Mouse (Mus musculus) kidney, embryonic 16.5 days (tissue): ENCODE results near the gene Cnga4. TPM values are rescaled to one million over a fixed set of nuclear protein-coding genes. Genes with fewer than 3 reads are reported as not detected.

ENCODE experiments used
- ATAC-seq: fragments of 200-750 bp; cut with Nextera tagmentation; 2 replicates; pipeline ENCODE4 v1.8.0; 2017; ENCODE audit warnings: moderate TSS enrichment; ENCODE audit not compliant: low FRiP score, low TSS enrichment
- H3K27ac ChIP-seq: fragments of 300-500 bp; sonication (generic); 2 replicates; pipeline ENCODE4 v1.5.1; 2014; ENCODE audit warnings: low read length
- H3K27me3 ChIP-seq: fragments of 300-500 bp; sonication (generic); 2 replicates; pipeline ENCODE4 v1.6.1; 2014; ENCODE audit warnings: low read length, control low read depth, mixed read lengths; ENCODE audit not compliant: insufficient read depth
- H3K36me3 ChIP-seq: fragments of 300-500 bp; sonication (generic); 2 replicates; pipeline ENCODE4 v1.6.1; 2014; ENCODE audit warnings: low read length, control low read depth, mixed read lengths; ENCODE audit not compliant: insufficient read depth
- H3K4me1 ChIP-seq: fragments of 300-500 bp; sonication (generic); 2 replicates; pipeline ENCODE4 v1.6.1; 2014; ENCODE audit warnings: low read length, control low read depth, mixed read lengths; ENCODE audit not compliant: insufficient read depth
- H3K4me2 ChIP-seq: fragments of 300-500 bp; sonication (generic); replicated peaks from 2 replicates; pipeline ENCODE4 v1.6.1; 2014; ENCODE audit warnings: low read depth, low read length
- H3K4me3 ChIP-seq: fragments of 300-500 bp; sonication (generic); 2 replicates; pipeline ENCODE4 v1.5.1; 2014; ENCODE audit warnings: mild to moderate bottlenecking, low read length
- H3K9ac ChIP-seq: fragments of 300-500 bp; sonication (generic); replicated peaks from 2 replicates; pipeline ENCODE4 v1.6.1; 2014; ENCODE audit warnings: low read length
- H3K9me3 ChIP-seq: fragments of 300-500 bp; sonication (generic); 2 replicates; pipeline ENCODE4 v1.6.1; 2016; ENCODE audit warnings: low read length, control low read depth
- WGBS: fragments of 180-500 bp; shearing (Covaris S2); extraction: QIAGEN DNeasy Blood & Tissue Kit; methylation state at CpG from one replicate; pipeline ENCODE4 v1.1.7; 2014; 5-methylcytosine and 5-hydroxymethylcytosine counted together
- polyA plus RNA-seq: library from polyadenylated mRNA; unstranded; fragments of >200 nt; fragmentation: Nextera tagmentation; extraction: Ambion mirVana; gene quantifications from 2 replicates; pipeline ENCODE4 v1.2.1, GENCODE M21; 2015

Gene Cnga4
- polyA plus RNA-seq, 1 experiment from 2014 or later: not detected

- no peak for ATAC-seq
- Histone ChIP-seq H3K9ac (no peak overlapping the region), H3K4me2 (no peak overlapping the region), H3K27ac (no peak overlapping the region), H3K9me3 (no peaks in the 10 kb centered on the region), H3K4me1 (no peaks in the 10 kb centered on the region), H3K4me3 (no peak overlapping the region), H3K27me3 (no peaks in the 10 kb centered on the region), H3K36me3 (peaks cover 67% of the 10 kb centered on the region)
- 92% methylated on average over 3 of the region's 3 CpGs for WGBS
Measured at GRCm38 (mm10) chr7:105380329-105380728, 24.0 kb upstream of the Cnga4 start.

- Histone ChIP-seq H3K9me3 (no peaks in the 10 kb centered on the region), H3K36me3 (peaks cover 64% of the 10 kb centered on the region), H3K27me3 (no peaks in the 10 kb centered on the region), H3K4me2 (no peak overlapping the region), H3K9ac (no peak overlapping the region), H3K27ac (no peak overlapping the region), H3K4me3 (no peak overlapping the region), H3K4me1 (no peaks in the 10 kb centered on the region)
- WGBS: 97% methylated on average over 2 of the region's 2 CpGs
- ATAC-seq: no peak
Measured at GRCm38 (mm10) chr7:105387696-105388095, 16.7 kb upstream of the Cnga4 start.

DNA sequence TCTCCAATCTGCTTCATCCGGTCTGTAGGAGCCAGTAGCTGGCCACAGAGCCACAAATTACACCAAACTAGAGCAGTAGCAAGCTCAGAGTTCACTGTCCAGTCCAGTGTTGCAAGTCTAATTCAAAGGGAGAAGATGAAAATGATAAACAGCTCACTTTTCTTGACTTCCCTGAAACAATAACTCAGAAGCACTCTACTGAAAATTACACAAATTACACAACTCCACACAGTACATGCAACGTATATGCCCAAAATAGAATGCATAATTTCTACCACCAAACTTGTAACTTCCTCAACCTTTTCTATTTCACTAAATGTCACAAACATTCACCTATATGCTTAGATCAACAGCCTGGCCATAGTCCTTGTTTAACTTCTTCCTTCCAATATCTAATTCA, 14.1 kb upstream of the Cnga4 start:
- Histone ChIP-seq H3K27me3 (no peaks in the 10 kb centered on the region), H3K9ac (no peak overlapping the region), H3K27ac (no peak overlapping the region), H3K4me1 (no peaks in the 10 kb centered on the region), H3K4me3 (no peak overlapping the region), H3K9me3 (no peaks in the 10 kb centered on the region), H3K36me3 (peaks cover 39% of the 10 kb centered on the region), H3K4me2 (no peak overlapping the region)
- WGBS: 79% methylated on average over 2 of the region's 2 CpGs
- ATAC-seq: no peak

DNA sequence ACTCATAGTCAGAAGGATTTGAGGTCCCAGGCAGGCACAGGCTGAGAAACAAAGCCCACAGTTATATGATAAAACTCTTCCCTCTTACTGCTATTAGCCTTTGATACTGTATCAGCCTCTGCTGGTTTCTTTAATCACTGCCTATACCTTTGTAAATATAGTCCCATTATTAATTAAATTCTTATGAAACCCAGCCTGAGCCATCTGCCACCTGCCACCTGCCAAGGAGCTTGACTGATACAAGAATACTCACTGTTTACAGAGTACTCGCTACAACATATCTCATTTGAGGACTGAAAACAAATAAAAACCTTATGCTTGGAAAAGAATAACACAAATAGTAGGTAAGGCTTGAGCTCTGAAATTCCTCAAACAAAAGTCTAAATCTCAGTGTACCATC, 9.8 kb upstream of the Cnga4 start:
- H3K27me3 ChIP-seq: no peaks in the 10 kb centered on the region
- WGBS: 92% methylated on average over 1 of the region's 1 CpGs
- no peak overlapping the region for H3K27ac ChIP-seq
- peaks cover 10% of the 10 kb centered on the region for H3K4me1 ChIP-seq
- H3K9me3 ChIP-seq: no peaks in the 10 kb centered on the region
- H3K36me3 ChIP-seq: peaks cover 6% of the 10 kb centered on the region
- H3K4me3 ChIP-seq: no peak overlapping the region
- ATAC-seq: no peak
- no peak overlapping the region for H3K4me2 ChIP-seq
- no peak overlapping the region for H3K9ac ChIP-seq

GRCm38 (mm10) chr7:105395131-105395820, 9.1 kb upstream of the Cnga4 start:
- Histone ChIP-seq H3K27me3 (no peaks in the 10 kb centered on the region), H3K9me3 (no peaks in the 10 kb centered on the region), H3K4me3 (no peak overlapping the region), H3K4me2 (no peak overlapping the region), H3K9ac (no peak overlapping the region), H3K27ac (no peak overlapping the region), H3K4me1 (peaks cover 10% of the 10 kb centered on the region), H3K36me3 (no peaks in the 10 kb centered on the region)
- no peak for ATAC-seq

GRCm38 (mm10) chr7:105396126-105396525, 8.2 kb upstream of the Cnga4 start:
- peaks cover 14% of the 10 kb centered on the region for H3K4me1 ChIP-seq

GRCm38 (mm10) chr7:105399058-105399934, 5.1 kb upstream of the Cnga4 start:
- Histone ChIP-seq H3K4me3 (peak overlapping the region; percentile 94), H3K4me1 (peaks cover 14% of the 10 kb centered on the region), H3K27ac (peak overlapping the region; percentile 63; the same call in 1 of the 2 replicates), H3K4me2 (peak overlapping the region; percentile 65), H3K27me3 (no peaks in the 10 kb centered on the region), H3K9ac (peak overlapping the region; percentile 92), H3K9me3 (no peaks in the 10 kb centered on the region), H3K36me3 (no peaks in the 10 kb centered on the region)
- no peak; the same call in 1 of the 2 replicates for ATAC-seq
- under 1% methylated on average over 25 of the region's 25 CpGs for WGBS

More at GRCm38 (mm10) chr7:105396126-105396525, 8.2 kb upstream of the Cnga4 start:
- Histone ChIP-seq H3K27ac (no peak overlapping the region), H3K9ac (no peak overlapping the region), H3K4me3 (no peak overlapping the region), H3K27me3 (no peaks in the 10 kb centered on the region), H3K9me3 (no peaks in the 10 kb centered on the region), H3K36me3 (no peaks in the 10 kb centered on the region), H3K4me2 (no peak overlapping the region)
- no peak for ATAC-seq

DNA sequence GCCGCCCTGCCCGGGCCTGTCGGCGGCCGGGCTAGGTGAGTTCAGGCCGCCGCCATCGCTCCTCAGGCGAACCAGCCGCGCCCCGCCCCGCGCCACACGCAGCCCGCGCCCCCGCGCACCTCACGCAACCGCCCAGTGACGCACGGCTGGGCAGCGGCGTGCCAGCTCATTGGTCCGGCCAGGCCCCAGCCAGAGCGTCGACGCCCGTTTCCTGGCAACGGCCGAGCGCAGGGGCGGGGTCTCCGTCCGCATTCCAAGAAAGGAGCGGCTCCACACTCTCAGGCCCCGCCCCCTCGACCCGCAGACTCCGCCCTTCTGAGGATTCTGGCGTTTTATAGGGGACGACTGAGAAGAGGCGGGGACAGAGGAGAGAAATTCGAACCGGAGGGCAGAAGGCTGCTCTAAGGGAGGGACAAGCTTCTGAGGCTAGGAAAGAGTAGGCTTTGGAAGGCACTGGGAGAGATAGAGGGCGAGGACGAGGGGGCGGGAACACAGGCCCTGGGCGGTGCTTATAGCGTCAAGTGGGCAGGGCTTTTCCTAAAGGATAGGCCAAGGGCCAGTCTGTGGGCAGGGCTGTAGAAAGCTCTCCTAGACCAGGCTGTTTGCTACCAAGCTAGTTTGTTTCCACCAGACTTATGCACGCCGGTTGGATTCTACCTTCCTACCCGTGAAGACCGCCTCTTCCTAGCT, 4.3 kb upstream of the Cnga4 start, which contains the start of gene Fam160a2:
TSS of gene Fam160a2 (minus strand) at position 120 of the 690 bp plus-strand sequence.
- Histone ChIP-seq H3K36me3 (no peaks in the 10 kb centered on the region), H3K9ac (peak within 1 kb of the TSS; percentile 92), H3K4me2 (peak within 1 kb of the TSS; percentile 65), H3K27me3 (no peaks in the 10 kb centered on the region), H3K4me3 (peak within 1 kb of the TSS; percentile 94), H3K4me1 (peaks cover 14% of the 10 kb centered on the region), H3K9me3 (no peaks in the 10 kb centered on the region), H3K27ac (peak within 1 kb of the TSS; percentile 87)
- WGBS: under 1% methylated on average over 55 of the region's 55 CpGs
- ATAC-seq: peak; percentile 99

- 83% methylated on average over 1 of the region's 1 CpGs for WGBS
- H3K4me2 ChIP-seq: no peak overlapping the region
- H3K9me3 ChIP-seq: no peaks in the 10 kb centered on the region
- no peaks in the 10 kb centered on the region for H3K27me3 ChIP-seq
- H3K27ac ChIP-seq: no peak overlapping the region
- no peak overlapping the region for H3K4me3 ChIP-seq
- ATAC-seq: no peak
- no peaks in the 10 kb centered on the region for H3K36me3 ChIP-seq
- no peak overlapping the region for H3K9ac ChIP-seq
- no peaks in the 10 kb centered on the region for H3K4me1 ChIP-seq
Measured at GRCm38 (mm10) chr7:105406322-105406721, 2.0 kb downstream of the Cnga4 start.
